Mouse (Mus musculus) embryonic fibroblast, embryonic 13.5 days (primary cell): ENCODE measurements around the gene Myo9b.
A peak's percentile ranks its signal among the peaks of the same experiment; 100 is the strongest.

Source experiments
- CTCF ChIP-seq: IDR thresholded peaks from 2 replicates; pipeline ENCODE4 v1.5.1; 2011; ENCODE audit warnings: mild to moderate bottlenecking, control low read depth, low read length, moderate library complexity, borderline replicate concordance; ENCODE audit not compliant: insufficient read depth
- POLR2A ChIP-seq: IDR thresholded peaks from 2 replicates; pipeline ENCODE4 v1.6.1; 2011; ENCODE audit warnings: low read depth, mild to moderate bottlenecking, control low read depth, low read length, moderate library complexity

GRCm38 (mm10) chr8:71272286-71273150 lies at the start of gene Myo9b, which contains the start of gene Haus8:
- TF ChIP-seq CTCF (no peak), POLR2A (peak; percentile 67)
